Mouse (Mus musculus) T-helper 17 cell (primary cell): ENCODE measurements at regions not wholly inside any gene's neighbourhood (a gene's known extent, or its start where the extent isn't known, plus 50 kb on each side); places are given as distances from the start of the nearest gene placed in this dataset.

Source experiments
- in situ Hi-C, 2 experiments: fragments of 300-600 bp; cut with MboI, MseI; formaldehyde crosslinking; loops; 1 replicate in 1 of 2; 2 replicates in 1 of 2; pipeline ENCODE4 v1.15.1; 2025; ENCODE audit warnings: high pct_unique_total_duplicates in 2 of 2

GRCm38 (mm10) chr5:58184616-58185015 lies 466.8 kb downstream of the Pcdh7 start:
- in situ Hi-C loops = loop anchor here in 1 of 2 experiments (25.0 kb wide), 1 partner anchor 1522 kb away; no protein-coding TSS in a partner anchor

GRCm38 (mm10) chr5:58207527-58207926 lies 489.8 kb downstream of the Pcdh7 start:
- in situ Hi-C loops = no loop called here

DNA sequence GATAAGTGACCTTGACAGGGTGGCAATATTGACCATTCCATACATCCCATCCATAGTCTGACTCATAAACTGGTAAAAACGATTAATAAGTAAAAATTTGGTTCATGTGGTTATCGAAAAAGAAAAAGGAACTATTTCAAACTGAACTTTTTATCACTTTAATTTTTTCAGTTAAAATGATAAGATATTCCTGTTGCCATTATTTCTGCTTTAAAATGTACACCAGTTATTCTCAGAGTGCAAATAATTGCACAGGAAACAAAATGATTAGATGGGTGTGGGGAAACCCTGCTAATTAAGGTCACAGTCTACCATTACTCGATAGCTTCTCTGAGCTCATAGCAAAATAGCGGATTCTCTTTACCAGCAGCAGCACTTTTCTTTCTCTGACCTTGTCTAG lies 509.4 kb downstream of the Pcdh7 start:
- in situ Hi-C loops = no loop called here

GRCm38 (mm10) chr5:58228726-58229125 lies 511.0 kb downstream of the Pcdh7 start:
- in situ Hi-C loops = no loop called here
